Mouse (Mus musculus) myocyte (in vitro differentiated cells): Measurements from ENCODE around the gene Chuk. TPM values are rescaled to one million over a fixed set of nuclear protein-coding genes. Genes with fewer than 3 reads are reported as not detected.

Source experiments
- H3K27me3 ChIP-seq: one replicate; pipeline ENCODE4 v1.6.1; 2011; ENCODE audit not compliant: control insufficient read depth, insufficient read depth, insufficient read length
- H3K36me3 ChIP-seq: one replicate; pipeline ENCODE4 v1.6.1; 2011; ENCODE audit not compliant: control insufficient read depth, insufficient read depth
- H3K4me2 ChIP-seq: one replicate; pipeline ENCODE4 v1.6.1; 2011; ENCODE audit warnings: low read depth, control low read depth
- H3K4me3 ChIP-seq: one replicate; pipeline ENCODE4 v1.5.1; 2011; ENCODE audit warnings: mild to moderate bottlenecking, control low read depth, moderate library complexity
- H3K79me2 ChIP-seq: one replicate; pipeline ENCODE4 v1.6.1; 2011; ENCODE audit not compliant: control insufficient read depth, insufficient read depth
- H3ac ChIP-seq: one replicate; pipeline ENCODE4 v1.6.1; 2011; ENCODE audit not compliant: control insufficient read depth, insufficient read length
- CEBPB ChIP-seq: IDR thresholded peaks from 2 replicates; pipeline ENCODE4 v1.6.1; 2011; ENCODE audit warnings: mild to moderate bottlenecking, moderate library complexity; ENCODE audit not compliant: poor library complexity, insufficient read depth, severe bottlenecking
- E2F4 ChIP-seq: IDR thresholded peaks from one replicate; pipeline ENCODE4 v1.6.1; 2011; ENCODE audit warnings: mild to moderate bottlenecking, control low read depth, moderate library complexity; ENCODE audit not compliant: insufficient read depth
- MAX ChIP-seq: IDR thresholded peaks from one replicate; pipeline ENCODE4 v1.6.1; 2011; ENCODE audit warnings: low read depth, mild to moderate bottlenecking, control low read depth
- MYOD1 ChIP-seq, 3 experiments: IDR thresholded peaks; one replicate each; pipeline ENCODE4 v1.6.1; 2011; ENCODE audit warnings: control low read depth in 2 of 3, low read depth in 2 of 3, mild to moderate bottlenecking in 2 of 3, moderate library complexity in 1 of 3; ENCODE audit not compliant: insufficient read length in 2 of 3, control insufficient read depth in 1 of 3
- MYOG ChIP-seq, 3 experiments: IDR thresholded peaks; one replicate each; pipeline ENCODE4 v1.6.1; 2011; ENCODE audit warnings: control low read depth in 2 of 3, low read depth in 2 of 3, mild to moderate bottlenecking in 2 of 3; ENCODE audit not compliant: insufficient read length in 2 of 3, control insufficient read depth in 1 of 3, insufficient read depth in 1 of 3
- POLR2A ChIP-seq: IDR thresholded peaks from one replicate; pipeline ENCODE4 v1.6.1; 2011; ENCODE audit warnings: low read depth, mild to moderate bottlenecking, control low read depth, moderate library complexity; ENCODE audit not compliant: insufficient read length
- POLR2AphosphoS2 ChIP-seq: IDR thresholded peaks from one replicate; pipeline ENCODE4 v1.6.1; 2011; ENCODE audit warnings: low read depth, control low read depth; ENCODE audit not compliant: insufficient read length
- REST ChIP-seq: IDR thresholded peaks from one replicate; pipeline ENCODE4 v1.6.1; 2011; ENCODE audit warnings: mild to moderate bottlenecking, control low read depth, moderate library complexity; ENCODE audit not compliant: insufficient read depth, insufficient read length
- SRF ChIP-seq: IDR thresholded peaks from one replicate; pipeline ENCODE4 v1.6.1; 2011; ENCODE audit warnings: low read depth; ENCODE audit not compliant: control insufficient read depth, insufficient read length
- TCF12 ChIP-seq: IDR thresholded peaks from one replicate; pipeline ENCODE4 v1.6.1; 2011; ENCODE audit warnings: mild to moderate bottlenecking, control low read depth; ENCODE audit not compliant: poor library complexity, insufficient read depth, severe bottlenecking
- TCF3 ChIP-seq: IDR thresholded peaks from one replicate; pipeline ENCODE4 v1.6.1; 2011; ENCODE audit warnings: low read depth, control low read depth; ENCODE audit not compliant: insufficient read length
- USF1 ChIP-seq: IDR thresholded peaks from one replicate; pipeline ENCODE4 v1.6.1; 2011; ENCODE audit warnings: low read depth, mild to moderate bottlenecking, control low read depth, moderate library complexity
- polyA plus RNA-seq: library from polyadenylated mRNA; unstranded; fragments of >200 nt; fragmentation: generic; extraction: Trizol; gene quantifications from one replicate; pipeline ENCODE4 v1.2.1, GENCODE M21; 2012; ENCODE audit warnings: missing spikeins

Gene Chuk
- polyA plus RNA-seq, 1 experiment = 12.2 TPM

GRCm38 (mm10) chr19:44032046-44032744 is 75.1 kb downstream of the Chuk start:
- Histone ChIP-seq H3K4me3 (no peak overlapping the region), H3K27me3 (no peaks in the 10 kb centered on the region), H3K36me3 (peaks cover 10% of the 10 kb centered on the region), H3ac (no peak overlapping the region), H3K4me2 (no peak overlapping the region), H3K79me2 (no peaks in the 10 kb centered on the region)
- no peak for TF ChIP-seq POLR2AphosphoS2
- TF ChIP-seq USF1 = no peak
- TF ChIP-seq MYOG (IDR thresholded peaks at IDR 0.05; ENCODE audit: control insufficient read depth in 1 of 3, insufficient read depth in 1 of 3, insufficient read length in 2 of 3, low read depth in 2 of 3) = no peak
- TF ChIP-seq CEBPB = no peak
- no peak for TF ChIP-seq TCF12

- TF ChIP-seq TCF12 (no peak), REST (no peak), E2F4 (no peak)
- no peak overlapping the region for H3K4me3 ChIP-seq
- H3K79me2 ChIP-seq = no peaks in the 10 kb centered on the region
- H3K36me3 ChIP-seq = peaks cover 10% of the 10 kb centered on the region
- no peaks in the 10 kb centered on the region for H3K27me3 ChIP-seq
- H3ac ChIP-seq = no peak overlapping the region
- no peak overlapping the region for H3K4me2 ChIP-seq
Observed at GRCm38 (mm10) chr19:44030024-44030423, 77.3 kb downstream of the Chuk start.

GRCm38 (mm10) chr19:44028972-44029371 is 78.3 kb downstream of the Chuk start, which contains the start of gene Cyp2c23:
Cyp2c23 (minus strand) TSS chr19:44029208.
- Histone ChIP-seq H3K36me3 (peaks cover 10% of the 10 kb centered on the region), H3ac (no peak within 1 kb of the TSS), H3K27me3 (no peaks in the 10 kb centered on the region), H3K4me3 (no peak within 1 kb of the TSS), H3K79me2 (no peaks in the 10 kb centered on the region), H3K4me2 (no peak within 1 kb of the TSS)
- no peak for TF ChIP-seq TCF3
- TF ChIP-seq USF1 = no peak
- no peak for TF ChIP-seq MYOG (IDR thresholded peaks at IDR 0.05; ENCODE audit: control insufficient read depth in 1 of 3, insufficient read depth in 1 of 3, insufficient read length in 2 of 3, low read depth in 2 of 3)
- no peak for TF ChIP-seq MYOD1 (IDR thresholded peaks at IDR 0.05; ENCODE audit: control insufficient read depth in 1 of 3, insufficient read length in 2 of 3, low read depth in 2 of 3)
- no peak for TF ChIP-seq E2F4
- no peak for TF ChIP-seq TCF12
- no peak for TF ChIP-seq MAX
- TF ChIP-seq SRF = no peak
- no peak for TF ChIP-seq REST
- no peak for TF ChIP-seq CEBPB
- TF ChIP-seq POLR2AphosphoS2 = no peak
- no peak for TF ChIP-seq POLR2A

- TF ChIP-seq MYOD1 (IDR thresholded peaks at IDR 0.05; ENCODE audit: control insufficient read depth in 1 of 3, insufficient read length in 2 of 3, low read depth in 2 of 3) (no peak), MYOG (IDR thresholded peaks at IDR 0.05; ENCODE audit: control insufficient read depth in 1 of 3, insufficient read depth in 1 of 3, insufficient read length in 2 of 3, low read depth in 2 of 3) (no peak), E2F4 (no peak), TCF12 (no peak), TCF3 (no peak), CEBPB (no peak), POLR2A (no peak), MAX (no peak), REST (no peak), SRF (no peak)
- Histone ChIP-seq H3K36me3 (peaks cover 6% of the 10 kb centered on the region), H3ac (no peak overlapping the region), H3K27me3 (no peaks in the 10 kb centered on the region), H3K4me2 (no peak overlapping the region), H3K79me2 (no peaks in the 10 kb centered on the region), H3K4me3 (no peak overlapping the region)
Observed at GRCm38 (mm10) chr19:44026956-44027530, 80.2 kb downstream of the Chuk start.

DNA sequence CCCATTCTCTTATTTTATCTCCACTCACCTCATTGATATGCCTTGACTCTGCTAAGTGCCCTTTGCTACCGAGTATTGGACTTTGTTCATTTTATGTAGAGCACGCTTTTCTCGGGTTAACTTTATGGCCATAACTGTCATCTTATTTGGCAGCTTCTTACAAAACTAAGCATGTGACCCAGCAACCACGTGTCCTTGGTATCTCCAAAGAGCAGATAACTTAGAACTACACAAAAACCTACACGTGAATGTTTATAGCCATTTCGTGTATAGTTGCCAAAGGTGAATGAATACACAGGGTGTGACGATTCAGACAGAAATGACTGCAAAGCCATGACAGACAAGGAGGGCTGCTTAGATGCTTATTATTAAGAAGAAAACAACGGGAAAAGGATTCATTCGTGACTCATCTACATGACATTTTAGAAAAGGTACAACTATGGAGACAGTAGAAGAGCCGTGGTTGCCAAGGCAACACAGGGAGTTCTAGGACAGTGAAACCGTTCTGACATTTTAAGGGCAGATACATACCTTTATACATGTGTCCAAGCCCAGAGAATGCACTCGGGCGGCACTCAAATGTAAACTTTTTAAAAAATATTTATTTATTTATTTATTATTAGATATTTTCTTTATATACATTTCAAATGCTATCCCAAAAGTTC is 82.2 kb downstream of the Chuk start:
- Histone ChIP-seq H3K36me3 (no peaks in the 10 kb centered on the region), H3K79me2 (no peaks in the 10 kb centered on the region), H3ac (no peak overlapping the region), H3K4me3 (no peak overlapping the region), H3K4me2 (no peak overlapping the region), H3K27me3 (no peaks in the 10 kb centered on the region)
- TF ChIP-seq POLR2AphosphoS2 (no peak), TCF3 (no peak), TCF12 (no peak), MAX (no peak), CEBPB (no peak), MYOD1 (IDR thresholded peaks at IDR 0.05; ENCODE audit: control insufficient read depth in 1 of 3, insufficient read length in 2 of 3, low read depth in 2 of 3) (no peak), MYOG (IDR thresholded peaks at IDR 0.05; ENCODE audit: control insufficient read depth in 1 of 3, insufficient read depth in 1 of 3, insufficient read length in 2 of 3, low read depth in 2 of 3) (no peak), POLR2A (no peak), REST (no peak), USF1 (no peak), SRF (no peak), E2F4 (no peak)
